Mouse (Mus musculus) spleen, adult 2 months (tissue): Measurements from ENCODE around the gene Polr2a.

ENCODE experiments used
- CTCF ChIP-seq: fragments of 200-500 bp; IDR thresholded peaks from 2 replicates; pipeline ENCODE4 v1.5.1; 2011; ENCODE audit warnings: mild to moderate bottlenecking, inconsistent platforms; ENCODE audit not compliant: insufficient read depth, insufficient read length, insufficient replicate concordance; ENCODE audit errors: extremely low read depth
- POLR2A ChIP-seq: fragments of 200-500 bp; IDR thresholded peaks from 2 replicates; pipeline ENCODE4 v1.6.1; 2011; ENCODE audit warnings: low read depth, low read length, inconsistent platforms

DNA sequence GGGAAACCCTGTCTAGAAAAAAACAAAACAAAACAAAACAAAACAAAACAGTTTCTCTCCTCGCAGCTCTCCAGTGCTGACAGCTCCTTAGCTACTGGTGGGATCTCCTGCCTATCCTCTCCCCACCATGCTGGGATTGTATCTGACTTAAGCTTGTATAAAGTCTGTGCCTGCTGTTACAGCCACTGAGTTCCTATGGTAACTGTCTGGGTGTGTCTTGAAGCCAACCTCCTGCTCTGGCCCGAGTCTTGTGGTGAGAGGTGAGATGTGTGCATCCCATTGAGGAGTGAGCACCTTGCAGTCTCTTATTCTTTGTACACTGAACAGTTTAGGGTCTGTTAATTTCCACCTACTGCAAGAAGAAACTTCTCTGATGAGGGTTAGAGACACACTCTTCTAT is 35.4 kb downstream of the Polr2a start:
- no peak for TF ChIP-seq CTCF
- TF ChIP-seq POLR2A: no peak
